Mouse (Mus musculus) ES-E14 (cell line): Measurements from ENCODE around the gene Nmnat2. TPM values are rescaled to one million over a fixed set of nuclear protein-coding genes. Genes with fewer than 3 reads are reported as not detected.

ENCODE experiments used
- DNase-seq: peaks from one replicate; pipeline ENCODE4 v3.0.0-alpha.2; 2013; ENCODE audit warnings: low read depth, low spot score
- H3K27ac ChIP-seq: 2 replicates; pipeline ENCODE4 v1.5.1; 2012; ENCODE audit warnings: low read depth, mild to moderate bottlenecking, low read length, moderate library complexity, mixed read lengths; ENCODE audit not compliant: poor library complexity, insufficient read depth, severe bottlenecking
- H3K36me3 ChIP-seq: 2 replicates; pipeline ENCODE4 v1.6.1; 2012; ENCODE audit warnings: mild to moderate bottlenecking, low read length, moderate library complexity, mixed read lengths; ENCODE audit not compliant: control insufficient read depth, poor library complexity, insufficient read depth, severe bottlenecking
- H3K4me1 ChIP-seq, 2 experiments: fragments of 150-350 bp in 1 of 2; sonication (generic) in 1 of 2; 2 replicates each; pipeline ENCODE4 v1.6.1; 2012; ENCODE audit warnings: low read length in 2 of 2, mild to moderate bottlenecking in 1 of 2, mixed read lengths in 1 of 2; ENCODE audit not compliant: control insufficient read depth in 2 of 2, insufficient read depth in 2 of 2, poor library complexity in 1 of 2
- H3K4me3 ChIP-seq, 2 experiments: fragments of 150-350 bp in 1 of 2; sonication (generic) in 1 of 2; 2 replicates each; pipeline ENCODE4 v1.5.1; 2012; ENCODE audit warnings: low read length in 2 of 2, low read depth in 1 of 2, mild to moderate bottlenecking in 1 of 2, mixed read lengths in 1 of 2; ENCODE audit not compliant: insufficient read depth in 1 of 2, poor library complexity in 1 of 2, severe bottlenecking in 1 of 2
- H3K9ac ChIP-seq: 2 replicates; pipeline ENCODE4 v1.6.1; 2012; ENCODE audit warnings: low read depth, mild to moderate bottlenecking, low read length, mixed read lengths; ENCODE audit not compliant: poor library complexity, insufficient read depth, severe bottlenecking
- H3K9me3 ChIP-seq: fragments of 150-350 bp; sonication (generic); 2 replicates; pipeline ENCODE4 v1.6.1; 2012; ENCODE audit warnings: low read depth, mild to moderate bottlenecking, low read length; ENCODE audit not compliant: control insufficient read depth, insufficient read depth
- CHD2 ChIP-seq: IDR thresholded peaks from 2 replicates; pipeline ENCODE4 v1.6.1; 2014; ENCODE audit warnings: mild to moderate bottlenecking, low read depth, low read length, inconsistent platforms
- HCFC1 ChIP-seq: IDR thresholded peaks from 2 replicates; pipeline ENCODE4 v1.6.1; 2012; ENCODE audit warnings: low read length, inconsistent platforms, borderline replicate concordance; ENCODE audit not compliant: insufficient read depth
- MAFK ChIP-seq: IDR thresholded peaks from 2 replicates; pipeline ENCODE4 v1.6.1; 2014; ENCODE audit warnings: mild to moderate bottlenecking, low read depth, low read length, inconsistent platforms; ENCODE audit not compliant: insufficient read depth
- ZC3H11A ChIP-seq: IDR thresholded peaks from 2 replicates; pipeline ENCODE4 v1.6.1; 2012; ENCODE audit warnings: low read depth, mild to moderate bottlenecking, inconsistent platforms, low read length, borderline replicate concordance
- ZNF384 ChIP-seq: IDR thresholded peaks from 2 replicates; pipeline ENCODE4 v1.6.1; 2012; ENCODE audit warnings: low read depth, low read length, inconsistent platforms
- in situ Hi-C, 2 experiments: fragments of 600-800 bp; cut with MboI; formaldehyde crosslinking; loops; one replicate each; pipeline ENCODE4 v1.15.1; 2025; ENCODE audit warnings: low sequenced_read_pairs in 2 of 2, inconsistent platforms in 1 of 2; ENCODE audit not compliant: unreplicated experiment in 2 of 2
- total RNA-seq: library from RNA; depleted of rRNA; stranded (reverse); fragments of 300-350 nt; gene quantifications from 2 replicates; pipeline ENCODE4 v1.2.3, GENCODE M21; 2012

Nmnat2 gene
- total RNA-seq, 1 experiment: 24.8 TPM

GRCm38 (mm10) chr1:153064784-153065390 is 110.1 kb downstream of the Nmnat2 start:
- Histone ChIP-seq H3K27ac (no peak overlapping the region), H3K9me3 (no peaks in the 10 kb centered on the region), H3K9ac (0 out of 2 replicates have a peak overlapping the region, but pooled peaks have one; percentile 7), H3K4me1 (0 out of 4 replicates have a peak, but pooled peaks cover 0 to 3% of the 10 kb centered on the region in 2 experiments), H3K36me3 (no peaks in the 10 kb centered on the region), H3K4me3 (no peak overlapping the region)
- in situ Hi-C loops: no loop called here
- no peak for DNase-seq
- TF ChIP-seq CHD2: no peak
- TF ChIP-seq ZNF384: no peak
- no peak for TF ChIP-seq HCFC1
- TF ChIP-seq ZC3H11A: no peak

- Histone ChIP-seq H3K9ac (no peak overlapping the region; the same call in 1 of the 2 replicates), H3K27ac (no peak overlapping the region), H3K4me1 (0 out of 4 replicates have a peak, but pooled peaks cover 0 to 3% of the 10 kb centered on the region in 2 experiments), H3K4me3 (no peak overlapping the region), H3K9me3 (no peaks in the 10 kb centered on the region), H3K36me3 (no peaks in the 10 kb centered on the region)
- no peak for DNase-seq
- TF ChIP-seq ZNF384: no peak
- TF ChIP-seq HCFC1: no peak
- no peak for TF ChIP-seq CHD2
- in situ Hi-C loops: no loop called here
These were observed 110.9 kb downstream of the Nmnat2 start for GRCm38 (mm10) chr1:153065473-153066386.

- H3K9me3 ChIP-seq: no peaks in the 10 kb centered on the region
- H3K36me3 ChIP-seq: no peaks in the 10 kb centered on the region
- H3K27ac ChIP-seq: no peak overlapping the region
- no peak overlapping the region for H3K9ac ChIP-seq
- 0 out of 4 replicates have a peak, but pooled peaks cover 0 to under 1% of the 10 kb centered on the region in 2 experiments for H3K4me1 ChIP-seq
- no peak for TF ChIP-seq HCFC1
- TF ChIP-seq ZC3H11A: peak; percentile 31; the same call in 1 of the 2 replicates
- H3K4me3 ChIP-seq: no peak overlapping the region
- in situ Hi-C loops: no loop called here
- DNase-seq: no peak
These were observed 111.6 kb downstream of the Nmnat2 start for GRCm38 (mm10) chr1:153066387-153066781.

- Histone ChIP-seq H3K9me3 (no peaks in the 10 kb centered on the region), H3K27ac (no peak overlapping the region), H3K4me1 (peaks cover 0 to 5% of the 10 kb centered on the region in 2 experiments; a peak in 1 of 4 replicates), H3K36me3 (no peaks in the 10 kb centered on the region), H3K9ac (peak overlapping the region; percentile 21; the same call in 1 of the 2 replicates), H3K4me3 (peak overlapping the region in 1 of 2 experiments; percentile 23; a peak in 2 of 4 replicates)
- no peak for DNase-seq
- in situ Hi-C loops: no loop called here
- TF ChIP-seq ZC3H11A (no peak), CHD2 (no peak), ZNF384 (no peak), MAFK (no peak), HCFC1 (no peak)
These were observed 116.8 kb downstream of the Nmnat2 start for GRCm38 (mm10) chr1:153071563-153071962.
